Mouse (Mus musculus): ENCODE data around the gene AF067061. TPM values are rescaled to one million over a fixed set of nuclear protein-coding genes. Genes with fewer than 3 reads are reported as not detected.

The AF067061 gene
- total RNA-seq, 2 experiments from 2014 or later, result not detected

Other genes starting within 250 kb of the AF067061 start
- gene Gm36079, start 236.1 kb upstream of the AF067061 start, total RNA-seq (2021), result not detected
- gene Gm21188, start 210.9 kb upstream of the AF067061 start, total RNA-seq (2021), result not detected
- gene Gm20767, start 122.9 kb upstream of the AF067061 start, total RNA-seq (2021), result not detected
- not detected for gene Gm21818, start 90.7 kb upstream of the AF067061 start, total RNA-seq (2021)
- gene Gm21762, start 47.2 kb upstream of the AF067061 start, total RNA-seq (2021), result not detected
- not detected for gene Gm21731, start 24.0 kb upstream of the AF067061 start, total RNA-seq (2021)
- gene BC147527, start 37.3 kb downstream of the AF067061 start, total RNA-seq (2021), result not detected
- gene Tcstv3, start 53.8 kb downstream of the AF067061 start, total RNA-seq (2021), result not detected

Data from left cerebral cortex, postnatal 10 days (tissue).